Mouse (Mus musculus) testis, adult 2 months (tissue): ENCODE measurements around the gene Cdkn2c. TPM values are rescaled to one million over a fixed set of nuclear protein-coding genes. Genes with fewer than 3 reads are reported as not detected.
"Not testable (repeated sequence)": the region's sequence is repeated elsewhere in the genome, so short reads cannot be mapped to it uniquely, and the experiment has no call there.

ENCODE experiments used
- H3K27ac ChIP-seq: fragments of 200-500 bp; 2 replicates; pipeline ENCODE4 v1.5.1; 2012; ENCODE audit warnings: low read depth, low read length; ENCODE audit not compliant: control insufficient read depth, insufficient read depth
- H3K27me3 ChIP-seq: fragments of 200-500 bp; 2 replicates; pipeline ENCODE4 v1.6.1; 2012; ENCODE audit warnings: mild to moderate bottlenecking, low read length, moderate library complexity; ENCODE audit not compliant: control insufficient read depth, insufficient read depth
- H3K36me3 ChIP-seq: fragments of 200-500 bp; 2 replicates; pipeline ENCODE4 v1.6.1; 2012; ENCODE audit warnings: mild to moderate bottlenecking, low read length; ENCODE audit not compliant: control insufficient read depth, insufficient read depth
- H3K4me1 ChIP-seq: fragments of 200-500 bp; 2 replicates; pipeline ENCODE4 v1.6.1; 2012; ENCODE audit warnings: low read length; ENCODE audit not compliant: control insufficient read depth, insufficient read depth
- H3K4me3 ChIP-seq: fragments of 200-500 bp; 2 replicates; pipeline ENCODE4 v1.5.1; 2012; ENCODE audit warnings: low read depth, mild to moderate bottlenecking, low read length, moderate library complexity, mixed read lengths; ENCODE audit not compliant: control insufficient read depth
- CTCF ChIP-seq: fragments of 200-500 bp; IDR thresholded peaks from 2 replicates; pipeline ENCODE4 v1.5.1; 2012; ENCODE audit warnings: low read depth, mild to moderate bottlenecking, inconsistent platforms, low read length, moderate library complexity; ENCODE audit not compliant: control insufficient read depth, insufficient read depth, insufficient replicate concordance
- POLR2A ChIP-seq: fragments of 200-500 bp; IDR thresholded peaks from 2 replicates; pipeline ENCODE4 v1.6.1; 2012; ENCODE audit warnings: low read depth, mild to moderate bottlenecking, inconsistent platforms, low read length, moderate library complexity; ENCODE audit not compliant: control insufficient read depth
- polyA plus RNA-seq: library from polyadenylated mRNA; depleted of rRNA; stranded (reverse); fragments of >200 nt; gene quantifications from 2 replicates; pipeline ENCODE4 v1.2.3, GENCODE M21; 2012; rRNA removed

Cdkn2c gene
- polyA plus RNA-seq: 52.0 and 58.3 TPM in 2 replicates

GRCm38 (mm10) chr4:109666461-109667269 lies at the start of gene Cdkn2c:
TSS of gene Cdkn2c (minus strand) at chr4:109667189.
- H3K27me3 ChIP-seq: no peaks in the 10 kb centered on the region; the same call in 1 of the 2 replicates
- peak within 1 kb of the TSS; percentile 99 for H3K27ac ChIP-seq
- H3K4me3 ChIP-seq: peak within 1 kb of the TSS; percentile 97
- TF ChIP-seq POLR2A (peak; percentile 80), CTCF (no peak)
- H3K36me3 ChIP-seq: no peaks in the 10 kb centered on the region; the same call in none of the 2 replicates
- H3K4me1 ChIP-seq: no peaks in the 10 kb centered on the region; the same call in 1 of the 2 replicates

GRCm38 (mm10) chr4:109705349-109705748 lies 38.4 kb upstream of the Cdkn2c start:
- H3K27me3 ChIP-seq: no peaks in the 10 kb centered on the region
- no peaks in the 10 kb centered on the region for H3K4me1 ChIP-seq
- H3K27ac ChIP-seq: no peak overlapping the region
- H3K36me3 ChIP-seq: no peaks in the 10 kb centered on the region
- H3K4me3 ChIP-seq: no peak overlapping the region
- TF ChIP-seq POLR2A (no peak), CTCF (no peak)

- Histone ChIP-seq H3K4me3 (no peak overlapping the region), H3K27ac (no peak overlapping the region), H3K4me1 (no peaks in the 10 kb centered on the region), H3K36me3 (no peaks in the 10 kb centered on the region), H3K27me3 (no peaks in the 10 kb centered on the region)
- TF ChIP-seq CTCF (no peak), POLR2A (no peak)
Observed at GRCm38 (mm10) chr4:109703568-109703967, 36.6 kb upstream of the Cdkn2c start.

GRCm38 (mm10) chr4:109700727-109701126 lies 33.7 kb upstream of the Cdkn2c start:
- H3K4me3 ChIP-seq, H3K4me1 ChIP-seq, H3K36me3 ChIP-seq, H3K27ac ChIP-seq, H3K27me3 ChIP-seq: not testable (repeated sequence)

- H3K4me3 ChIP-seq: no peak overlapping the region
- H3K27ac ChIP-seq: no peak overlapping the region
- no peaks in the 10 kb centered on the region for H3K27me3 ChIP-seq
- no peak for TF ChIP-seq CTCF
- no peak for TF ChIP-seq POLR2A
- H3K36me3 ChIP-seq: no peaks in the 10 kb centered on the region
- no peaks in the 10 kb centered on the region for H3K4me1 ChIP-seq
Observed at GRCm38 (mm10) chr4:109692674-109693073, 25.7 kb upstream of the Cdkn2c start.

- no peak for TF ChIP-seq CTCF
- no peak for TF ChIP-seq POLR2A
- H3K27me3 ChIP-seq: no peaks in the 10 kb centered on the region
- no peaks in the 10 kb centered on the region for H3K4me1 ChIP-seq
- H3K36me3 ChIP-seq: no peaks in the 10 kb centered on the region
- no peak overlapping the region for H3K4me3 ChIP-seq
- H3K27ac ChIP-seq: no peak overlapping the region
Observed at GRCm38 (mm10) chr4:109683561-109683960, 16.6 kb upstream of the Cdkn2c start.

- H3K27me3 ChIP-seq: no peaks in the 10 kb centered on the region
- TF ChIP-seq POLR2A (no peak), CTCF (no peak)
- H3K4me3 ChIP-seq: peak overlapping the region; percentile 95
- H3K36me3 ChIP-seq: no peaks in the 10 kb centered on the region
- peaks cover 2% of the 10 kb centered on the region; the same call in 1 of the 2 replicates for H3K4me1 ChIP-seq
- H3K27ac ChIP-seq: peak overlapping the region; percentile 98; the same call in 1 of the 2 replicates
Observed at GRCm38 (mm10) chr4:109677221-109677620, 10.2 kb upstream of the Cdkn2c start.
